Mouse (Mus musculus) lung, adult 2 months (tissue): ENCODE results near the gene Lhb.

Source experiments
- CTCF ChIP-seq: fragments of 200-500 bp; IDR thresholded peaks from 2 replicates; pipeline ENCODE4 v1.5.1; 2011; ENCODE audit warnings: mild to moderate bottlenecking, low read length, control low read depth; ENCODE audit not compliant: insufficient read depth
- POLR2A ChIP-seq: fragments of 200-500 bp; IDR thresholded peaks from 2 replicates; pipeline ENCODE4 v1.6.1; 2011; ENCODE audit warnings: low read depth, mild to moderate bottlenecking, control low read depth, low read length, borderline replicate concordance; ENCODE audit errors: extremely low read depth

GRCm38 (mm10) chr7:45465112-45465511 lies 44.5 kb downstream of the Lhb start:
- TF ChIP-seq CTCF (no peak), POLR2A (no peak)
